Mouse (Mus musculus) left cerebral cortex, adult 2 months (tissue): ENCODE measurements around the gene Lrmp. TPM values are rescaled to one million over a fixed set of nuclear protein-coding genes. Genes with fewer than 3 reads are reported as not detected.

Source experiments
- DNase-seq, 2 experiments: peaks; one replicate each; pipeline ENCODE4 v3.0.0; 2021 to 2022; ENCODE audit warnings: low spot score in 2 of 2, mixed read lengths in 1 of 2; ENCODE audit errors: extremely low spot score in 1 of 2
- H3K27ac ChIP-seq: fragments of 200-600 bp; 2 replicates; pipeline ENCODE4 v1.8.1; 2022
- H3K4me3 ChIP-seq: fragments of 200-600 bp; 2 replicates; pipeline ENCODE4 v1.8.1; 2022
- CTCF ChIP-seq: fragments of 200-600 bp; IDR thresholded peaks from 2 replicates; pipeline ENCODE4 v1.8.1; 2022; ENCODE audit warnings: antibody characterized with exemption, mild to moderate bottlenecking, moderate library complexity
- intact Hi-C: fragments of 180-260 bp; cut with DNase I; formaldehyde crosslinking; loops from one replicate; pipeline ENCODE4 v1.15.1; 2025
- long read RNA-seq, 2 experiments: library from polyadenylated mRNA; stranded (forward); transcript quantifications; one replicate each; pipeline ENCODE4 v2.0.0; 2021; ENCODE audit warnings: borderline mapping rate in 2 of 2
- total RNA-seq, 2 experiments: library from RNA; stranded (reverse); gene quantifications; 2 replicates each; pipeline ENCODE4 v1.2.3; 2021

Lrmp gene
- total RNA-seq, result 1 to 10 TPM; 2.4 to 2.5 TPM
- long read RNA-seq, experiment 1, partial matches to known transcripts, result 0 of 1 reads
- long read RNA-seq, experiment 1, other reads (novel, unspliced or antisense), result 1 of 1 reads
- long read RNA-seq, experiment 2, partial matches to known transcripts, result 0 of 4 reads
- long read RNA-seq, experiment 2, other reads (novel, unspliced or antisense), result 2 of 4 reads

GRCm38 (mm10) chr6:145115476-145116097 is at the start of gene Lrmp:
Gene Lrmp (plus strand): TSS chr6:145115653.
- no peak; the same call in 1 of the 2 replicates for TF ChIP-seq CTCF
- intact Hi-C loops, result no loop called here
- no peak within 1 kb of the TSS for H3K27ac ChIP-seq
- no peak within 1 kb of the TSS for H3K4me3 ChIP-seq
- DNase-seq, result no peak

GRCm38 (mm10) chr6:145066416-145066815 is 49.0 kb upstream of the Lrmp start:
- no peak for TF ChIP-seq CTCF
- intact Hi-C loops, result no loop called here
- no peak for DNase-seq
- Histone ChIP-seq H3K4me3 (no peak overlapping the region), H3K27ac (no peak overlapping the region)

DNA sequence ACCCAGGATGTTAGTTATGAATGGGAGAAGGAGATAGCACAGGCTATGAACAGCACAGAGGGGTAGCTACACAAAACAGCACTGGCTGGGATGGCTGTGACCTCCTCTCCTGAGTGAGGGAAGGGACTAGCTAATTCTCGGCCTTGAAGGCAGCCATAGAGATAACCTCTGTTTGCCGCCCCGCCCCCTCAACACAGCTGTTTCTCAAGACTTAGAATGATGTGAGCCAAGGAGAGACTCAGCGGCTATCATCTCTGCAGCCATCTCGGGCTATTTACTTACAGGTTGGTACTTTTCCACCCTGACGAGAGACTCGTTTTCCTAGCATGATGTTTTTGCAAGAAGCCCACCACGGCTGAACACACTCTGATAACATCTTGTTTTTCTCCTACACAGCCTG is 47.8 kb upstream of the Lrmp start:
- no peak for DNase-seq
- Histone ChIP-seq H3K4me3 (no peak overlapping the region), H3K27ac (no peak overlapping the region)
- intact Hi-C loops, result no loop called here
- TF ChIP-seq CTCF, result no peak

DNA sequence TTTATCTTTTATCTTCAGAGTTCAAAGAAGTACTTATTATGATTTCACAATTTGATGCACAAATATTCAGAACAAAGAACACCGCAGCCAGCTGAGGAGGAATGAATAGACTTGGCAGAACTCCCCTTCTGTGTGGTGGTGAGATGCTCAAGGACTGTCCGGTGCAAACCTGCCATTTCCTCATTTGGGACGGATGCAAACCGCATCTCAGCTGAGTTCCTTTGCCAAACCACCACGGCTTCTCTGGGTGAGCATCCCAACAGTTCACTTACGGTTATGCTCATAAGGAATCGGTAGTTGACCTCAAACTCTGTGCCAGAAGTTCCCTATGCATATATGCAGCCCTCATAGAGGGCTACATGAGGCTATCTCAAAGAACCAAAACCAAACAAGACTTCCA is 46.1 kb upstream of the Lrmp start:
- H3K27ac ChIP-seq, result no peak overlapping the region
- no peak overlapping the region for H3K4me3 ChIP-seq
- intact Hi-C loops, result no loop called here
- DNase-seq, result no peak
- TF ChIP-seq CTCF, result no peak

GRCm38 (mm10) chr6:145069921-145070320 is 45.5 kb upstream of the Lrmp start:
- TF ChIP-seq CTCF, result no peak
- no peak overlapping the region for H3K27ac ChIP-seq

GRCm38 (mm10) chr6:145074461-145074860 is 41.0 kb upstream of the Lrmp start:
- no peak for DNase-seq

More at GRCm38 (mm10) chr6:145069921-145070320, 45.5 kb upstream of the Lrmp start:
- no peak for DNase-seq
- intact Hi-C loops, result no loop called here
- H3K4me3 ChIP-seq, result no peak overlapping the region

GRCm38 (mm10) chr6:145075088-145075547 is 40.3 kb upstream of the Lrmp start:
- intact Hi-C loops, result loop anchor here (1.0 kb wide), 1 partner anchor 27 kb away; no protein-coding TSS in a partner anchor
- TF ChIP-seq CTCF, result no peak
- Histone ChIP-seq H3K4me3 (peak overlapping the region; percentile 50), H3K27ac (no peak overlapping the region)
- peak; percentile 31 to 55 for DNase-seq

More at GRCm38 (mm10) chr6:145074461-145074860, 41.0 kb upstream of the Lrmp start:
- no peak overlapping the region for H3K27ac ChIP-seq
- H3K4me3 ChIP-seq, result no peak overlapping the region
- intact Hi-C loops, result no loop called here
- no peak for TF ChIP-seq CTCF

DNA sequence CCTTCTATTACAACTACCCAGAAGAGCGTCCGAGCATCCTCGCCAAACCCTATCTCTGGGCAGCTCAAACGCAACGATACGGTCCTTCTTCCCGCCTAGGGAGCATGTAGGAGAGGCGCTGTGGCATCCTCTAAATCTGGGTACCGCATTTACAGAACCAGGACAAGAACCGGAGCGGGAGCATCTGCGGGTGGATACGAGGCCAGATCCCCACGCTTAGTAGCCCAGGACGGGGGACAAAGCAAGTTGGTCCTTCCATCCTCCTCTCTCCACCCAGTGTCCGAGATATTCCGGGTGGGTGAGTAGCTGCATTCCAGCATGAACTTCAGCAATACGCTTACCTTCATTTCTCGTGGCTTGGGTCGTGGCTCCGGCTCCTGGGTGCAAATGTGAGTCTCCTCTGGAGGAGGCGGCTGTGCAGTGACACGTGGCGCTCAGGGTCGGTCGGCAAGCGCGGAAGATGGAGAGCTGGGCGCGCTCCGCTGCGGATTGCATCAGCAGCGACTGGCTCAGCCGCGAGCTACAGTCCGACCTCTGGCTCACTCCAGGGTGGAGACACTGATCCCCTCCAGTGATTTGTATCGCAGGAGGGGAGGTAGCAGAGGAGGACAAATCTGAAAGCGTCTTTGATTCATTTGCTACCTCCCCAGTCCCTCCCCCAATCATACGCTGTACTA is 39.8 kb upstream of the Lrmp start, which contains the start of gene Bcat1:
TSS of gene Bcat1 (minus strand) at position 637 of the 677 bp plus-strand sequence.
- TF ChIP-seq CTCF, result no peak
- DNase-seq, result peak; percentile 23 to 26
- intact Hi-C loops, result loop anchor here (1.0 kb wide), 1 partner anchor 27 kb away; no protein-coding TSS in a partner anchor
- Histone ChIP-seq H3K27ac (no peak within 1 kb of the TSS), H3K4me3 (peak within 1 kb of the TSS; percentile 50)

DNA sequence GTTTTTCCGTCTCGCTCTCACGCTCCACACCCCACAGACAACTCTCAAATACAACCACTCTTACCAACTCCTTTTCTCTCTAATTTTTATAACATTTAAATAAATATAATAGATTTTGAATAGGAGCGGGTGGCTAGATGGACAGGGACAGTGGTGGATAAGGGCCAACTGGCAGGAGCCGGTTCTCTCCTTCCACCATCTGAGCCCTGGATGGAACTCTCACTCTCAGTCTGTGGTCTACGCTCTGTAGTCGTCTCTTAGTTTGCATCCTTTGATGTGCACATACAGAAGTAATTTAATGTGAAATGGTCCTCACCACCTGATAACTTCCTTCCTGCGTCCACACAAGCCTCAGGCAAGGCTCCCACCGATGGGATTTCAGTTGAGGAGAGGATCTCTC is 39.2 kb upstream of the Lrmp start:
- intact Hi-C loops, result no loop called here
- H3K27ac ChIP-seq, result no peak overlapping the region
- H3K4me3 ChIP-seq, result peak overlapping the region; percentile 50
- DNase-seq, result no peak
- TF ChIP-seq CTCF, result no peak

DNA sequence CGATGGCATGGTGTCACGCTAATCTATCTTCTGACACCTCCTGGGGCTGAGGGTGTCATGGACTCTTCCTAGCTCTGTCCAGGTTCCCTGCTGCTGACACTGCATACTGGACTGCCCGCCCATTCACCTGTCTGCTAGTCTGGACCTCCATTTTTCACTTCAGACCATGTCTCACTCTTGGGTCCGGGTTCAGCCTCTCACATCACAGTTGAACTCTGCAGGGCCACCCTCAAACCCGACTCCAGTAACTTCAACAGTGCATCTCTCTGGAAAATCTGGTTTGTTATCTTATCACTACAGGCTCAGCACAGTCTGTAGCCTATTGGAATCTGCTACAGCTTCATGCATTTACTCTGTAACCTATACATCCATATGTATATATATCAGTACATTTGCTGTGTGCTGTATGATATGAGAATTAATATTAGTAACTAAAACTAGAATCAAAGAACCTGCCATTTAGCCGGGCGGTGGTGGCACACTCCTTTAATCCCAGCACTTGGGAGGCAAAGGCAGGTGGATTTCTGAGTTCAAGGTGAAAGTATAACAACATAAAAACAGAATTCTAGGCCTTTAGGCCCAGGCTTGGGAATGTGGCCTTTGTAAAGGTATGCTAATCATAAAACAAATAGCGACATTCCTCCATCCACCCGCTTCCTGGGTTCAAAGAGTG is 36.2 kb upstream of the Lrmp start:
- no peak for TF ChIP-seq CTCF
- DNase-seq, result no peak
- no peak overlapping the region for H3K4me3 ChIP-seq
- intact Hi-C loops, result no loop called here
- H3K27ac ChIP-seq, result no peak overlapping the region

DNA sequence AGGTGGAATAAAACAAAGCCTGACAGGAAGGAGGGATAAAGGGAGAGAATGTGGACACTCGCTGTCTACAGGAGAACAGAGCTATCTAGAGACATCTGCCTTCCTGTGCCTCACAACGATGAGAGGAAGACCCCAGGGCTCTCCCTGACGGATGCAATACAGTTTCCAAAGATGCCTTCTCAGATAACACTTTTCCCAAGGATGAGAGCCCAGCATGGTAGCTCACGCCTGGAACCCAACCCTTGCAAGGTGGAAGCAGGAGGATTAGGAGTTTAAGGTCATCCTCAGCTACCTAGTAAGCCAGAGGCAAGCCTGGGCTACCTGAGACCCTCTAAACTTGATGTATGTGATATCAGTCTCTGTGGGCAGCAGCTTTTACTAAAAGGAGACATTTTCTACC is 33.7 kb upstream of the Lrmp start:
- intact Hi-C loops, result no loop called here
- TF ChIP-seq CTCF, result no peak
- no peak overlapping the region for H3K4me3 ChIP-seq
- H3K27ac ChIP-seq, result no peak overlapping the region
- DNase-seq, result no peak
